Mouse (Mus musculus) limb, embryonic 11.5 days (tissue): ENCODE results near the gene Dlgap1. TPM values are rescaled to one million over a fixed set of nuclear protein-coding genes. Genes with fewer than 3 reads are reported as not detected.

ENCODE experiments used
- ATAC-seq: fragments of 200-750 bp; cut with Nextera tagmentation; 2 replicates; pipeline ENCODE4 v1.8.0; 2017; ENCODE audit warnings: low read depth; ENCODE audit not compliant: insufficient number of reproducible peaks, low FRiP score, low TSS enrichment
- DNase-seq: peaks from one replicate; pipeline ENCODE4 v3.0.0-alpha.2; 2015; ENCODE audit warnings: low spot score
- H3K27ac ChIP-seq: fragments of 300-500 bp; sonication (generic); replicated peaks from 2 replicates; pipeline ENCODE4 v1.5.1; 2014; ENCODE audit warnings: low read depth, mild to moderate bottlenecking, low read length
- H3K27me3 ChIP-seq: fragments of 300-500 bp; sonication (generic); 2 replicates; pipeline ENCODE4 v1.6.1; 2014; ENCODE audit warnings: mild to moderate bottlenecking, low read length, mixed read lengths; ENCODE audit not compliant: control insufficient read depth, insufficient read depth
- H3K36me3 ChIP-seq: fragments of 300-500 bp; sonication (generic); 2 replicates; pipeline ENCODE4 v1.6.1; 2014; ENCODE audit warnings: mild to moderate bottlenecking, low read length, moderate library complexity, mixed read lengths; ENCODE audit not compliant: control insufficient read depth, insufficient read depth
- H3K4me1 ChIP-seq: fragments of 300-500 bp; sonication (generic); 2 replicates; pipeline ENCODE4 v1.6.1; 2014; ENCODE audit warnings: low read length, mixed read lengths; ENCODE audit not compliant: control insufficient read depth, insufficient read depth
- H3K4me2 ChIP-seq: fragments of 300-500 bp; sonication (generic); 2 replicates; pipeline ENCODE4 v1.6.1; 2014; ENCODE audit warnings: low read depth, mild to moderate bottlenecking, moderate library complexity; ENCODE audit not compliant: severe bottlenecking
- H3K4me3 ChIP-seq: fragments of 300-500 bp; sonication (generic); 2 replicates; pipeline ENCODE4 v1.5.1; 2014; ENCODE audit warnings: low read depth, low read length
- H3K9ac ChIP-seq: fragments of 300-500 bp; sonication (generic); 2 replicates; pipeline ENCODE4 v1.6.1; 2014; ENCODE audit warnings: mild to moderate bottlenecking, low read length
- H3K9me3 ChIP-seq: fragments of 300-500 bp; sonication (generic); 2 replicates; pipeline ENCODE4 v1.6.1; 2016; ENCODE audit warnings: low read length; ENCODE audit not compliant: control insufficient read depth
- WGBS: fragments of 180-500 bp; shearing (Covaris S2); extraction: QIAGEN DNeasy Blood & Tissue Kit; methylation state at CpG from one replicate; pipeline ENCODE4 v1.1.7; 2014; 5-methylcytosine and 5-hydroxymethylcytosine counted together
- polyA plus RNA-seq: library from polyadenylated mRNA; unstranded; fragments of >200 nt; fragmentation: Nextera tagmentation; extraction: Ambion mirVana; gene quantifications from 2 replicates; pipeline ENCODE4 v1.2.1, GENCODE M21; 2014

Dlgap1 gene
- polyA plus RNA-seq, 1 experiment from 2014 or later: 0.65 TPM

DNA sequence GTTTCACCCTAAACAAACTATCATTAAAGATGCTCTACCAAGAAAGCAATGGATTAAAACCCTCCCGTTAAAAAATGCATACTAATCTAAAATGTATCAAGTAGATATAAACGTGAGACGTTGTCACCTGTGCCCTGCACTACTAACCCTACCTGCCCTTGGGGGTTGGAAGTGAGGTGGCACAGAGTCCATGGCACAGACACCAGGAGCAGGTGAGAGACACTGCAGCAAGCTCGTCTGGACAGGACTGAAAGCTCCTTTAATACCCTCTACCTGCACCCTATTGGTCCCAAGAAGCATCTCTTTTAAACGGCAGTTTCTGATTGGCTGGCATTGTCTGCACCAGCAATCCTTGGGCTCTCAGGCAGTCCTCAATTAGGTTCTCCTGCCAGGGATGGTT, 464.0 kb downstream of the Dlgap1 start:
- Histone ChIP-seq H3K4me1 (no peaks in the 10 kb centered on the region), H3K27me3 (no peaks in the 10 kb centered on the region), H3K27ac (no peak overlapping the region), H3K4me2 (no peak overlapping the region), H3K4me3 (no peak overlapping the region), H3K9ac (no peak overlapping the region), H3K9me3 (no peaks in the 10 kb centered on the region), H3K36me3 (no peaks in the 10 kb centered on the region)
- WGBS: 80% methylated on average over 5 of the region's 5 CpGs
- ATAC-seq (no peak), DNase-seq (no peak)

- Histone ChIP-seq H3K4me1 (no peaks in the 10 kb centered on the region), H3K27ac (no peak overlapping the region), H3K9me3 (no peaks in the 10 kb centered on the region), H3K27me3 (no peaks in the 10 kb centered on the region), H3K36me3 (no peaks in the 10 kb centered on the region), H3K4me3 (no peak overlapping the region), H3K9ac (no peak overlapping the region), H3K4me2 (no peak overlapping the region)
- 90% methylated on average over 6 of the region's 6 CpGs for WGBS
- ATAC-seq (no peak), DNase-seq (no peak)
Measured at GRCm38 (mm10) chr17:70434549-70434948, 465.7 kb downstream of the Dlgap1 start.

DNA sequence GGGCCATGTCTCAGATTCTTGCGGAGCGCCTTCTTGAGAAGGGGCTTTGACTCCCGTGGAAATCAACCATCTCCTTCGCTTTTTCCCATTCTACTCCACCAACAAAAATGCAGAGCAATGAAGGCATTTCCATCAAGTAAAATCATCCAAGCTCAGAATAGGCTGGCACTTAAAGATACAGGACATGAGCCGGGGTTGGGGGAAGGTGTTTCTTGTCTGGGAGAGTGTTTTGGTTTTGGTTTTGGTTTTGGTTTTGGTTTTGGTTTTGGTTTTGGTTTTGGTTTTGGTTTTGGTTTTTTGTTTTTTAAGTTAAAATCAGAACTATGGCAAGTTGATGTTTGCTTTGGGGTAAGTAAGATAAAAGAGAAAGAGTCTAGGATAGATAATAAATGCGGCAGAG, 466.7 kb downstream of the Dlgap1 start:
- no peaks in the 10 kb centered on the region for H3K36me3 ChIP-seq
- ATAC-seq (no peak), DNase-seq (no peak)
- no peak overlapping the region for H3K4me3 ChIP-seq
- H3K27ac ChIP-seq: no peak overlapping the region
- H3K27me3 ChIP-seq: no peaks in the 10 kb centered on the region
- H3K4me1 ChIP-seq: no peaks in the 10 kb centered on the region
- H3K9ac ChIP-seq: no peak overlapping the region
- H3K4me2 ChIP-seq: no peak overlapping the region
- no peaks in the 10 kb centered on the region for H3K9me3 ChIP-seq
- 85% methylated on average over 6 of the region's 6 CpGs for WGBS

DNA sequence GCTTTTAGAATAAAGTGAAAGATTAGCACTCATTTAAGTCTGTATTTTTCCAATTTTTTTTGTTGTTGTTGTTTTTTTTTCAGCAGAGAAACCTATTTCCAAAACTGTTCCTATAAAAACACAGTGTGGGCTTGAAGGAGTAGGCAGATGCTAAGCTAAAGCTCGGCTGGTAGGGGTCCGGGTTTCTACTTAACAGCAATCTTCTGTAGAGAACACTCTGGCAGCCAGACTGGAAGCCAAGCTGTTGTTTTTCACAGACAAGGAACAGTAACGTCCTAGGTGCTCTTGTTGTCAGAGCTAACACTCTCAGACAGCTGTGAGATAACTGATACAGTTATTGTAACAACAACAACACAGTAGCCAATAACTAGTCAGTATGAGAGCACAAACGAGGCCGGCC, 468.4 kb downstream of the Dlgap1 start:
- ATAC-seq: no peak
- no peak overlapping the region for H3K9ac ChIP-seq

DNA sequence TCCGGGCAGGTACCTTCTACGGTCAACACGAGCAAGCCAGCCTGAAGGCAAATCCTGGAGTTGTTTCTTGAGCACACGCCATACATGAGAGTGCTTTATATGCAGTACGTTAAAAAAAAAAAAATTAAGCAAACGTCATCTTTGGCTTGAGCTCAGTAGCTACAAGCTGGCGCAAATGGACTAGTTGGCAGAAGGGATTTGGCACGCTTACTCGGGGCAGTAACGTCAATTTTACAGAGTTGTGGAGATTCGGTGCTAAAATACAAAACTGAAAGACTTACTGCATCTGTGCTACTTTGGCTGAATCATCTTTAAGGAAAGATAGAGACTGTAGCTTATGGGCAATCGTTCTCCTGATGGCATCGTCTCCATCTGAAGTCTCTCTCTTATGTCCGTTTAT, 474.1 kb downstream of the Dlgap1 start:
- H3K4me1 ChIP-seq: no peaks in the 10 kb centered on the region
- DNase-seq: no peak
- H3K36me3 ChIP-seq: no peaks in the 10 kb centered on the region
- no peak overlapping the region for H3K9ac ChIP-seq
- H3K9me3 ChIP-seq: no peaks in the 10 kb centered on the region
- no peaks in the 10 kb centered on the region for H3K27me3 ChIP-seq
- no peak for ATAC-seq
- WGBS: 91% methylated on average over 14 of the region's 14 CpGs
- H3K27ac ChIP-seq: no peak overlapping the region
- no peak overlapping the region for H3K4me3 ChIP-seq
- no peak overlapping the region for H3K4me2 ChIP-seq

More for the DNA sequence above, 468.4 kb downstream of the Dlgap1 start:
- H3K27me3 ChIP-seq: no peaks in the 10 kb centered on the region
- no peaks in the 10 kb centered on the region for H3K4me1 ChIP-seq
- H3K4me3 ChIP-seq: no peak overlapping the region
- H3K9me3 ChIP-seq: no peaks in the 10 kb centered on the region
- H3K27ac ChIP-seq: no peak overlapping the region
- H3K4me2 ChIP-seq: no peak overlapping the region
- 71% methylated on average over 5 of the region's 5 CpGs for WGBS
- H3K36me3 ChIP-seq: no peaks in the 10 kb centered on the region
- no peak for DNase-seq

DNA sequence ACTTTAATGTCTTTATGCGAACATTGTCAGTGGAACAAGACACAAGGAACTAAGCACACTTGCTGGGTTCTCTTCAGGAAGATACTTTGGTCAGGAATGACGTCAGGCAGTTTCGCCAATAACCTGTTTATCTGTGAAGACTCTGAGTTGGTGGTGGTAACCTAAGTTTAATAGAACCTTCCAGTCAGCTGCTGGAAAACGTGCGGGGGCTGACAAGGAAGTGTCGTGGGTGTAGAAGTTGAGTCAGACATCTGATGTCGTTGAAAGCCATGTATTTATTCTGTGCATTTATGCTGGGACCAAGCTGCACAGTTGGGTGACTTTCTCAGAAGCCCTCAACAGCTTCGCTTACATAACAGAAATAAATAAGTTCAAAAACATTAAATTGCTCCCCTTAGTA, 477.6 kb downstream of the Dlgap1 start:
- no peak for ATAC-seq
- 88% methylated on average over 8 of the region's 8 CpGs for WGBS
- no peak overlapping the region for H3K9ac ChIP-seq

GRCm38 (mm10) chr17:70455036-70455435, 486.2 kb downstream of the Dlgap1 start:
- ATAC-seq (no peak), DNase-seq (no peak)
- Histone ChIP-seq H3K9ac (no peak overlapping the region), H3K36me3 (no peaks in the 10 kb centered on the region), H3K27ac (no peak overlapping the region), H3K9me3 (no peaks in the 10 kb centered on the region), H3K4me3 (no peak overlapping the region), H3K4me1 (no peaks in the 10 kb centered on the region), H3K27me3 (no peaks in the 10 kb centered on the region), H3K4me2 (no peak overlapping the region)
- 85% methylated on average over 7 of the region's 7 CpGs for WGBS

More for the DNA sequence above, 477.6 kb downstream of the Dlgap1 start:
- H3K4me3 ChIP-seq: no peak overlapping the region
- no peaks in the 10 kb centered on the region for H3K27me3 ChIP-seq
- no peaks in the 10 kb centered on the region for H3K9me3 ChIP-seq
- H3K4me2 ChIP-seq: no peak overlapping the region
- no peak for DNase-seq
- no peak overlapping the region for H3K27ac ChIP-seq
- H3K36me3 ChIP-seq: no peaks in the 10 kb centered on the region
- H3K4me1 ChIP-seq: no peaks in the 10 kb centered on the region

- no peak for ATAC-seq
- no peak for DNase-seq
- Histone ChIP-seq H3K4me1 (no peaks in the 10 kb centered on the region), H3K36me3 (no peaks in the 10 kb centered on the region), H3K4me2 (no peak overlapping the region), H3K9ac (no peak overlapping the region), H3K27ac (no peak overlapping the region), H3K9me3 (no peaks in the 10 kb centered on the region), H3K27me3 (no peaks in the 10 kb centered on the region), H3K4me3 (no peak overlapping the region)
- 66% methylated on average over 1 of the region's 1 CpGs for WGBS
Measured at GRCm38 (mm10) chr17:70457103-70457502, 488.2 kb downstream of the Dlgap1 start.

DNA sequence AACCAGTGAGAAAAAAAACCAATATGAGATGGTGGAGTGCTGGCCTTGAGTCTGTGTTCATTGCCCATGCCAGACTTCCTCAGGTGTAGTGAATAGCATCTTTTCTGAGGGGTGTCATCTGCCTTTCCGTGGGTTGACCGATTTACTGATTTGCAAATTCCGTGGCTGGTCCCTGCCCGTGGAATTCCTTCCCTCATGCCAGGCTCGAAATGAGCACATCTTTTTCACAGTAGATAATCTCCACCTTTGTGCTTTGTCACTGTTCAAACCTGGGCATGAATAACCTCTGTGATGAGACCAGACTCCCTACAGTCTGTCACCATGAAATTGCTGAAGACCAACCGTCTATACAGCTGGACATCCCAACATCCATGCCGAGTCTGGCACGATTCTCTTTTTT, 493.4 kb downstream of the Dlgap1 start:
- ATAC-seq: no peak
- Histone ChIP-seq H3K9ac (no peak overlapping the region), H3K9me3 (no peaks in the 10 kb centered on the region), H3K36me3 (no peaks in the 10 kb centered on the region), H3K27me3 (no peaks in the 10 kb centered on the region), H3K4me3 (no peak overlapping the region), H3K27ac (no peak overlapping the region), H3K4me2 (no peak overlapping the region), H3K4me1 (no peaks in the 10 kb centered on the region)
- DNase-seq: no peak
- 91% methylated on average over 8 of the region's 8 CpGs for WGBS
